Mouse (Mus musculus) lung, postnatal 0 days (tissue): ENCODE data around the gene Blm.
A peak's percentile ranks its signal among the peaks of the same experiment; 100 is the strongest.

Experiments used
- CTCF ChIP-seq: IDR thresholded peaks from 2 replicates; pipeline ENCODE4 v1.5.1; 2016; ENCODE audit warnings: antibody characterized with exemption, mild to moderate bottlenecking
- EP300 ChIP-seq: IDR thresholded peaks from 2 replicates; pipeline ENCODE4 v1.6.1; 2016; ENCODE audit warnings: antibody characterized with exemption, mild to moderate bottlenecking, control low read depth

DNA sequence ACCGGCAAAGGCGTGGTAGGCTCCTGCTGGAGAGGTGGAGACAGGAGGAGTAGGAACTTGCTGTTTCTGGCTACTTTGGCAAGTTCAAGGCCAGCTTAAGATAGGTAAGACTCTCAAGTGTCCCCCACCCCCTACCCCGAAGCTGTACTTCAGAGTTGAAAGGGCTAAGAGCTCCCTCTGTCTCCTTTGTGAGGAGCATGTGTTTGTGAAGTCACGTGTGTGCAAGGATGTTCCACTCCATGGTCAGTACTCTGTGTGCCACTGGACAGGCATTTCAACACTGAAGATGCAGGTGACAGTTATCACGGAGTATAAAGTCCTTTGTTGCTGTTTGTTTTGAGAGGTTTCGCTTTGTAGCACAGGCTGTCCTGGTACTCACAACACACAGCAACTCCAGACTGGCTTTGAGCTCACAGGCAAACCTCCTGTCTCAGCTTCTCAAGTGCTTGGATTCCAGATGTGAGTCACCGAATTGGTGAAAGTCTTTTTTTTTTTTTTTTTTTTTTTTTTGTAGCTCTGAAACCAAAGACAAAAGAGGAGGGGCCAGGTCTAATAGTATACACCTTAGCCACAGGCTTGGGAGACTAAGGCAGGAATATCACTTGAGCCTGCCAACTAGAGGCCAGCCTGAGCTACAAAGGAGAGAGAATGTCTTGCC lies 88.6 kb downstream of the Blm start:
- peak; percentile 8; the same call in 1 of the 2 replicates for TF ChIP-seq CTCF
- no peak for TF ChIP-seq EP300
